Mouse (Mus musculus) c-Kit-negative CD71-positive TER-119-positive erythroid progenitor cells, embryonic 14.5 days (primary cell): ENCODE measurements around the gene Dtnb.

Experiments
- DNase-seq: peaks from one replicate; pipeline ENCODE4 v3.0.0-alpha.2; 2013; ENCODE audit warnings: low read depth, low spot score

Dtnb gene

DNA sequence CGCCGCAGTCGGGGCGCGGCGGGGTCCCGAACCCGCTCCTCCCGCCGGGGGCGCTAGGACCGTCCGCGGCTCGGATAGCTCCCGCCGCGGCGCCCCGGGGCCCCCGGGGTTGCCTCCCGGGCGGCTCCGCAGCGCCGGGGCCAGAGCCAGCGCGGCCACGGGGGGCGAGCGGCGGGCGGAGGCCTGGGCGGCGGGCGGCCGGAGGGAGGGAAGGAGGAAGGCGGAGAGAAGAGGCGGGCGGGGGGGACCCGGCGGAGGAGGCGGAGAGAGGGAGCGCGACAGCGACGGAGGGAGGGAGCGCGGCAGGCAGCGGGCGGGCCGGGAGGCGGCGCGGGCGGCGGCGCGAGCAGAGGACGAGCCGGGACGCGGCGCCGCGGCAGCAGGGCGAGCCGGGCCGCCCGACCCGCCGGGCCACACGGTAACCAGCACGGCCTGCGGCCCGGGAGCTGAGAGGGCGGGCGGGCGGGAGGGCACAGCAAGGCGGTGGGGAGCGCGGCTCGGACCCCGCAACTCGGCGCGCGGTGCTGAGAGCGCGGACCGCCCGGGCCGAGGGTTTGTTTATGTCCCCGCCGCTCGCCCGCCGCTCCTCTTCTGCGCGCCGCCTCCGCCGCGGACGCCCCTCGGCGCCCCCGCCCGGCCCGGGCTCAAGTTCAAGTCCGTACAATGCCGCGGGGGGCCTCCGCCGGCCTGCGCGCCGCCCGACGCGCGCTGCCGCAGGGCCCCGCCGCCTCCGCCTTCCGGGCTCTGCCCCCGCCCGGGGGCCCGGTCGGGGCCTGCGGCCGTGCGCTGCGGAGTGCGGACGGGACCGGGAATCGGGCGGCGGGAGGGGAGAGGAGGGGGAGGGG is 234.7 kb downstream of the Dtnb start:
- no peak for DNase-seq

DNA sequence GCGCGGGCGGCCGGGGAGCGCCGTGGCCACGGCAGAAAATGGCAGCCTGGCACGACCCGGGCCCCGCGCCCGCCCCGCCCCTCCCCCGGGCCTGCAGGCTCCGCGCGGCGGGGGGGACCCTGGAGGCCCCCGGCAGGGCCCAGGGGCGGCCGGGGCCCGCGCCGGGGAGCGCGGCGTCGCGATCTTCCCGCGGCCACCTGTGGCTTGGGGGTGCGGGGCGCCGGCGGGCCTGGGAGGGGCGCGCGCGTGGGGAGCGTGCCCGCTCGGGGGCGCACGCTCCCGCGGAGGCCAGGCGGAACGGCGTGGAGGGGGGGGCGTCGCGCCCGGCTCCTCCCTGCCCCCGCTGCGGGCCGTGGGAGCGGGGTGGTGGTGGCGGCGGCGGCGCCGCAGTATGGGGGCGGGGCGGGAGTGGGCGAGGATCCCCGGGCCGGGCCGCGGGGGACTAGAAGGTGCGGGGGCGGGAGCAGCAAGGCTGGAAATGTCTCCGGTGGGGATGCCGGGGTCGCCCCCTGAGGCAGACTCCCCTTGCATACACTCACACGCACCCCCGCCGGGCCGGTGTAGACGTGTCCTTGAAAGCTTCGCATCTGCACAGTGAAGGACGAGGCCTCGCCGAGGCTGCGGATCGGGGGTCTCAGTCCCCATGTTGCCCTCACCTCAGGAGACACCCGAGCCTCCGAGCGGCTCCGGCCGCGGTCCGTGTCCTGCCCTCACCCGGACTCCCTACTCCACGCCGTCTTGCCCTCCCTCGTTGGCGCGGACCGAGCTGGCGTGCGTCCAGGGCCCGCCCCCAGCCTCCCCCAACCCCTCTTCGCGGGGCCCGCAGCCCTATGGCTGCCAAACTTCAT is 235.6 kb downstream of the Dtnb start:
- DNase-seq: no peak

DNA sequence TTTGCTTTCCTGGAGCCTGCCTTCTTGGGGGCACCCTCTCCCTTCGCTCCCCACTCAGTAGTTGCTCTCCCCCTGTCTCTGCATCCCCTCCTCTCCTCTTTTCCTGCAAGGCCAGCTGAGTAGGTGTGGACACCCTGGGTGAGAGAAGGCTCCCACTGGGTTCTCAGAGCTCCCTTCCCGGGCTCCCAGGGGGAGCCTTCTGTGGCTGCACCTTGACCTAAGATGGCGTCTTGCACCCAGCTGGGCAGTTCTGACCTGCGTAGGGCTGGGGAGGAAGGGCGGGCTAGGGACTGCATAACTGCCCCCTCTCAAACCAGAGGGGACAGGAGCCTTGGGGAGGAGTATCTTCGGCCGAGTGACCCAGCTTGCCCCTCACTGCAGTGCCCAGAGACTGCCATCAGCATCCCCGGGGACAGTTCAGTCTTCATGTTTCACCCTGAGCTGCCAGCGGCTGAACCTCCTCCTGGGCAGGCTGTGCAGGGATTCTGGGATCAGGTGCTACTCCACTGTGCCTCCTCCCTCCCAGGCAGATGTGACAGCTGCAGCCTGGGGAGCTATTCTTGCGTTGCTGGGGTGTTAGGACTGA is 236.3 kb downstream of the Dtnb start:
- no peak for DNase-seq

DNA sequence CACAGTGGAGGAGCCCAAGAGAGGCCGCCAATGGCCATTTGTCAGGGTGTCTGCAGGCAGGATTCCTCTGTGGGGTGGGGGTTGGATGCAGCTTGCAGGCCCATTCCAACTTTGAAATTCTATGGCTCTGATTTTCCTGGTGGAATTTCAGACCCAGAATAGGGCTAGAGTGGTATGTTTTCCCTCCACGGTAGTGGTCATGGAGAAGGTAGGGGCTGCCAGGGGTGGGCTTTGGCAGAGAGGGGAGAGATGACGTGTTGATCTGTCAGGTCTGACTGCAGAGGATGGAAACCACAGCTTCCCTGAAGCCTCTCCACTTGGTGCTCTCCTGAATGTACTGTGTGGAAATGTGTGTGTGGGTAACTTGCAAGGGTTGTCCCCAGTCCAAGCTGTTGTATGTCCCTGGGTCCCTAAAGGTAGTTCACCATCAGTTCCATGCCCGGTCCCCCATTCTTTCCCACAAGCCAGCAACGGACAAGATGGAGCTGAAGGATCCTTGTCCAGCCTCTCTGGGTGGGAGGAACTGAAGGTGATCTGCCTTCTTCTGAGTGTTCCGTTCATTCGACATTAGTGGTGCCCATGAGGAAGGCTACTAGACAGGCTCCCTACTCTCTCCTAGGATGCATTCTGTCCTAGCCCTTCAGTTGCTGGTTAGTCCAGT is 237.5 kb downstream of the Dtnb start:
- no peak for DNase-seq

DNA sequence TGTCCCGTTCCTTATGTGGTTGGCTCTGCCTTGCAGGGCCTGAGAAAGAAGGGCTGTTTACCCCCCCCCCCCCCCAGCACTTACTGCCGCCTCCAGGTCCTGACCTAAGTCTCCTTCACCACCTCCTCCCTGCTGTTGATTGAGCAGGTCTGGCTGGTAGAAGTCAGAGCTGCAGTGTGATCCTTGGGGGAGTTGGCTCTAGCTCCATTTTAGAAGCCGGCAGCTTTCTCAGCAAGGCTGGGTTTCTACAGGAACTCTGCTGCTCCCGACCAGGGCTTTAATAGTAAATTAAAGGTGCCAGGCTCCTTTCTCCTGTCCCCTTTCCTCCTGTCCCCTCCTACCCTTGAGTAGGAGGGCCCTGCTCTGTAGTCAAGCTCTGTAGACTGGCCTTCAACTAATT is 238.3 kb downstream of the Dtnb start:
- DNase-seq: no peak

DNA sequence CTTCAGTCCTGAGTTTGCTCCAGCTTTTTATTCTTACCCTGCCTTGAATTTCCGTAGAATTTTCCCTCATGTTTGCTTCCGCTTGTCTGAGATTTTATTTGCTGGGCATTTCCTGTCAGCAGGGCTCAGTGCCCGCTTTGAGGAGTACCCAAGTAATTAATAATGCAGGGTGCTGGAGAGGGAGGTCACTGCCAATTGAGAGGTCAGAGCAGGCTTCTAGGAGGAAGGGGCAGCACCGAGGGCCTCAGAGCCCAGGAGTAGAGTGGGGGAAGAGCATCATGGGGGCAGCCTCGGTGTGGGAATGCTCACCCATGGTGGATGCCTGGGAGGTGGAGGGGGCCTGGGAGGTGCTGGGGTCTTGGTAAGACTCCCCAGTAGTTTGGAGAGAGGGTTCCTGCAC is 239.4 kb downstream of the Dtnb start:
- DNase-seq: no peak

DNA sequence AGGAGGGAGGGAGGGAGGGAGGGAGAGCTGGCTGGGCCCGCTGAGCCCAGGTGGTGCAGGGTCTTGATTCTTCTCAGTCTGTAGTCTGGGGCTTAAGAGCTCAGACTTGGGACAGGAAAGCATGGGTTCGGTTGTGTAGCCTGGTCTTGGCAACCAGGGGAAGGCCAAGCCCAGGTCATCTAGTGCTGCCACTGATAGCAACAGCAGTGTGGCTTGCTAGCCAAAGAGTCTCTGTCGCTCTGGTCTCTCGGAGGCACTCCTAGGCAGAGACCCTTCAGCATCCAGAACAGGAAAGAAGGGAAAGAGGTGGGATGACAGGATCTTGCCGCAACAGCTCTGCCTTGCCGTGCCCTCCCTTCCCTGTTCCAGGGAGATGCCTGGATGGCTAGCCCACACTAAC is 240.1 kb downstream of the Dtnb start:
- DNase-seq: no peak

DNA sequence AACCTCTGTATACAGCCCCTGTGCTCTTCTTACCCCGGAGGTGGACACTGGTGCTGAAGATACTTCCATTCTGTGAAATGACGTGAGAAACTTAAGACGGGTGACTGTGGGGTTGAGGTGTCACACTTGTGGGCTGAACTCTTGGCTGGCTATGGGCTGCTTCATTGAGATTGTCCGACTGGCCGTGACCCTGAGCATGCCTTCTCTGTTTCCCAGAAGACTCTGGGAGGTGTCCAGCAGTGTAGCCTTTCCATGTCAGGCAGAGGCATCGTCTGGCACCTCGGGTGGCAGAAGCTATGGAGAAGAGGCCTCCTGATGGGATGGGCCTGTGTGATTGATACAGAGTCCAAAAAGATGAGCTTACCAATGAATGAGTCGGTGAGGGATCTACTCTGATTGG is 241.0 kb downstream of the Dtnb start:
- DNase-seq: no peak

DNA sequence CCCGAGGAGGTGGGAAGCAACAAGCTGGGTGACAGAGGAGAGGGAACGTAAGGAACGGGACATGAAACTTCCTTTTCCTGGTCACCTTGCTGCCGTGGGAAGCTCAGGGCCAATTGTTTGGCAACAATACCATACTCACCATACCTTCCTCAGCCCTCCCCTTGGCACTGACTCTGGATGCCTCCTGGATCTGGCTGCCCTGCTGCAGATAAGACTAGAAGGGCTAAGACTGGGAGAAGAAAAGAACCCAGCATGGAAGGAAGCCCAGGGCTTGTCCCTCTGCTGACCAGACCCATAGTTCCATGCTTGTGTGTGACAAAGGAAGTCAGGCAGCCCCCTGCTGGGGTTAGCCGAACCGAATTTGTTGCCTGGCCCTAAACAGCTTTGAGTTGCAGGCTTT is 243.2 kb downstream of the Dtnb start:
- DNase-seq: no peak

DNA sequence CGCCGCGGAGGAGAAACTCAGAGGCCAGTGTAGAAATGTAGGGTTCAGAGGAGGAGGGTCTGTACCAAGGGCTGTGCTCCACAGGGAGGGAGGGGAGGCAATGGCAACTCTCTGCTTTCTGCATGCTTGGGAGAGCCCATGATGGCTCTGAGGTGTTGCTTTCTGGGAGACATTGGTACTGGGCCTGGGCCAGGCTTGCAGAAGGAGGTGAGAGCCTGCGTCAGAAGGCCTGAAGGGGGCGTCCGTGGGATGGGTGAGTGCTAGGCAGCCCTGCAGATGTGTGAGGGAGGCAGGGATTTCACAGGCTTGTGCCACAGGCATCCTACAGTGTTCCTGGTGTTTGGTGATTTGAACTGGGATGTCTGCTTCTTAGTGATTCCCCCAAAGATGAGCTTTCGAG is 244.9 kb downstream of the Dtnb start:
- no peak for DNase-seq

DNA sequence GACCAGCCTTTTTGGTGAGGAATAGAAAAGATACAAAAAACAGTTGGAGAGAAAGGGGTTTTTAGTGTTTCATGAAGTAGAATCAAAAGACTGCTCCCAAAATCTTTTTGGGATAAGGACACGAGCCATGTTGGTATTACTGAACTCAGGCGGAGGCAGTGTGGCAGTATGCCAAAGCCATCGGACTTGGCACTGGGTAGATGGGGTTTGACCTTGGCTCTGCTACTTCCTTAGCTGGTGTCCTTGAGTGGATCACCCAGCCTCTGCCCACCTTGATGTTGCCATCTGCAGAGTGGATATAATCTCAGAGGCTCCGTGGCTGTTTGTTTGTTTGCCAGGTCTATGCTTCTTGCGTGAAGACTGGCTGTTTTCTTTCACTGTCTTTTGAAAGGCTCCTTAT is 245.4 kb downstream of the Dtnb start:
- no peak for DNase-seq

DNA sequence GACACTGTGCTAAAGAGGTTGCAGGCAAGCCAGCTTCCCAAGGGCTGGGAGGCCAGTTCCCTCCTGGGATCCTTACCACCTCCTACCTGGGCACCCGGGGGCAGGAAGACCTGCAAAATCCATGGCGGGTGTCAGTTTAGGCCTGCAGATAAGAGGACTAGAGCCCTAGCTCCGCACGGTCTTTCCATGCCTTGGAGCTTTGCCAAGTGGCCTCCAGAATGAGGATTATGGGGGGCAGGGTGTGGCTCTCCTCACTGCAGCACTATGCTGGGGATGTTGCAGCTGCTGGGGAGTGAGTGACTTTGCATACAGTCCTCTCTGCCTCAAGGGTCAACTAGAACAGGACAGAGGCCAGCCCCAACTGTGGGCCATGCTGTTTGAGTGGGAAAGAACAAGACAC is 247.7 kb downstream of the Dtnb start:
- no peak for DNase-seq

DNA sequence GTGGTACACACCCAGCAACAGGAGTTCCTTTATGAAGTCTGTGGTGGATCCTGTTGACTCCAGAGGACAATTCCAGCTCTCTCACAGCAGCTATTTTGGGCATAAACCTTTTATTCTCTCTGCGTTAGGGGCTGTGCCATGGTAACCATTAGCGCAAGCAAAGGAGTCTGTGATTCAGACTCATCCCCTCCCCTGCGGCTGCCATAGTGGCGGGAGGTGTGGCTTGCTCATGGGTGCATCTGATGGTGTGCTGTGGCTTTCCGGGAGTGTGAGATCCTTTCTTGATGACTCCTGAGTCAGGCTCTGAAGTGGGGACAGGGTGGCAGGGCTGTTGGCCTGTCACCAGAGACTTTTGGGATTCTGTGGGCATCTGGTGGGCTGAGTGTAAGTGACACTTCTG is 251.2 kb downstream of the Dtnb start:
- no peak for DNase-seq

DNA sequence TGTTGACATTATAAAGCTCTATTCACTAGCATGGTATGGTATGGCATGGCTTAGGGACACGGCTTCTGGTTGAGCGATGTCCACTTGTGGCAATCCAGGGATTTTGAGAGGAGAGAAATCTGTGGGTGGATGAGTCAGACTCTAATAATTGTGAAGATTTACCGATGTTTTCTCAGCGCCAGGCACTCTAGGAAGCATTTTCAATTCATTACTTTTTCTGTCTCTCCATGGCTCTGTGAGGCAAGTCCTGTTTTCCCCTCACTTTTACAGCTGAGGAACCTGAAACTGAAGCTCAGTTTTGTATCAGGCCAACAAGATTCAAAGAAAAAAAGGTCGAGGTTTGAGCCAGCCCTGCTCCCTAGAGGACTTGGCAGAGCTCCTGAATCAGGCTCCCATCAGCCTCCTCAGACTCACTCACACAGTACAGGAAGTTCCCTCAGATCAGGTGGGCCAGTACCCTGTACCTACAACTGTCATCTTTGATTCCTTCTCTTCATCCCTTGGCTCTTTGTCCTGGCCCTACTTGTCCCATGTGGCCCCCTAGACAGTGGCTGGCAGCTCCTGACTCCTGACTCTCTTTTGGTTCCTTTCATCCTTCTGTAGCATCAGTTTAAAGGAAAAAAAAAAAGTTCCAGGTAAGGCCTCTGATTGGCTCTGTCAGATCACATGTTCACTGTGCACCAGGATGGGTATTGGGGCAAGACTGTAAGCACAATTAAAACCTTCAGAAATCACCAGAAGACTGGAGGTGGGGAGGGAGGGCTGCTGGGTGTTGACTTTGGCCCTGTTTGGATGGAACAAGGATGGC is 252.9 kb downstream of the Dtnb start:
- DNase-seq: no peak

DNA sequence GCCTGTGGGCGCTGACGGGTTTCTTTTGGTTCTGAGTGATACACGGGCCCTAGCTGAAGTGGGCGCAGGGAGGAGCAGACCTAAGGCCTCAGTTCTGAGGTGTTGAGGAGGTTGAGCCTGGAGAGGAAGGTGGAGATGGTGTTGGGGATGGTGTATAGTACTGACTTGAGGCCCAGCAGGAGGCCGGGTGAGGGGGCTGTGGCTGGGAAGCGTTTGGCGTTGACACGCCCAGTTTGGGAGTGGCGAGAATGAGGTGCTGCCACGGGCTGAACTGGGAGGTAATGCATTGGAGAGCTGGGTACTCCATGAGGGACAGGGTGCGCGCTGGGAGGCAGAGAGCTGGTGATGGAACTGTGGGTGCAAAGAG is 253.5 kb downstream of the Dtnb start:
- no peak for DNase-seq

DNA sequence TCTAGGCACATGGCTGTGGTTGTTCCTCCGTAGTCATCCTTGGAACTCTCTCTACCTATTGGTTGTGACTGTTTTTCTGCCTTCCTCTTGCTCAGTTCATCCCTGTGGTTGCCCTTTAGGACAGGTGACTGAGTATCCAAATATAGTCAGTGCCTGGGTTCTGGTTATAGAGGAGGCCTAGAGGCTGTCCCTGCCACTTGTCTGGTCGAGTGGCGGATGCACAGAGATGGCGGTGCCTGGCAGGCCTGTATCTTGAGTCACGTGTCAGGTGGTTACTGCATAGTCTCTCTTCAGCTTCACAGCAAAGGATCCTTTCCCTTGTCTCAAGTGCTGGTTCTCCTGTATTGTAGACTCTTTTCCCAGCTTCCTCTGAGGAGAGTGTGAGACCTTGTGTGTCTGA is 255.6 kb downstream of the Dtnb start:
- DNase-seq: no peak
